Mouse (Mus musculus): ENCODE results near the gene Myg1.

DNA sequence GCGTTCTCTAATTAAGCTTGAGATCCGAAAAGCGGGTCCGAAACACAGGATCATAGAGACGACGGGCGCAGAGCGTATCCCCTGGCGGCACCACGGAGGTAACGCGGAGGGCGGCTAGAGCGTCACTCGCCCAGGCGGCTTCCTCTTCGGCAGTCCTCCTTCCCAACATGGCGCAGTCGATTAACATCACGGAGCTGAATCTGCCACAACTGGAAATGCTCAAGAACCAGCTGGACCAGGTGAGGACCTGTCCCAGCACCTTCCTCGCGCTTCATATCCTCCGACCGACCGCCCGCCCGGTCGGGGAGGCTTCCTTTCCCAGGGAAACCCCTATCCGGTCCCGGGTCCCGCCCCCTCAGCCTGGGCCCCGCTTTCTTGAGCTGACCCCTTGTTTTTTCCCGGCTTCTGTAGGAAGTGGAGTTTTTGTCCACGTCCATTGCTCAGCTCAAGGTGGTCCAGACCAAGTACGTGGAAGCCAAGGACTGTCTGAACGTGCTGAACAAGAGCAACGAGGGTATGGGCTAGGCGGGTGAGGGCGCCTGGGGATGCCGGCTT lies 5.4 kb upstream of the Myg1 start, which contains the start of gene Pfdn5:
- TF ChIP-seq FLI1 (IDR thresholded peaks at IDR 0.05; ENCODE audit: low read length) (no peak), GATA1 (IDR thresholded peaks at IDR 0.05; ENCODE audit: borderline replicate concordance, low read length) (no peak)

Measured in megakaryocyte, embryonic 14.5 days (primary cell).